Mouse (Mus musculus) embryonic facial prominence, embryonic 13.5 days (tissue): ENCODE measurements around the gene Olfr392. TPM values are rescaled to one million over a fixed set of nuclear protein-coding genes. Genes with fewer than 3 reads are reported as not detected.

Source experiments
- ATAC-seq: fragments of 200-750 bp; cut with Nextera tagmentation; 2 replicates; pipeline ENCODE4 v1.8.0; 2017; ENCODE audit warnings: low read depth; ENCODE audit not compliant: insufficient number of reproducible peaks, insufficient read depth, low FRiP score, low TSS enrichment
- H3K27ac ChIP-seq: fragments of 300-500 bp; sonication (generic); 2 replicates; pipeline ENCODE4 v1.5.1; 2015; ENCODE audit warnings: moderate library complexity, mild to moderate bottlenecking, inconsistent platforms
- H3K27me3 ChIP-seq: fragments of 300-500 bp; sonication (generic); 2 replicates; pipeline ENCODE4 v1.6.1; 2015; ENCODE audit warnings: mild to moderate bottlenecking, inconsistent platforms
- H3K36me3 ChIP-seq: fragments of 300-500 bp; sonication (generic); 2 replicates; pipeline ENCODE4 v1.6.1; 2015; ENCODE audit warnings: mild to moderate bottlenecking, inconsistent platforms
- H3K4me1 ChIP-seq: fragments of 300-500 bp; sonication (generic); 2 replicates; pipeline ENCODE4 v1.6.1; 2015; ENCODE audit warnings: inconsistent platforms
- H3K4me2 ChIP-seq: fragments of 300-500 bp; sonication (generic); 2 replicates; pipeline ENCODE4 v1.6.1; 2015; ENCODE audit warnings: moderate library complexity, mild to moderate bottlenecking, inconsistent platforms
- H3K4me3 ChIP-seq: fragments of 300-500 bp; sonication (generic); 2 replicates; pipeline ENCODE4 v1.5.1; 2015; ENCODE audit warnings: mild to moderate bottlenecking, inconsistent platforms
- H3K9ac ChIP-seq: fragments of 300-500 bp; sonication (generic); 2 replicates; pipeline ENCODE4 v1.6.1; 2015; ENCODE audit warnings: mild to moderate bottlenecking, inconsistent platforms
- H3K9me3 ChIP-seq: fragments of 300-500 bp; sonication (generic); 2 replicates; pipeline ENCODE4 v1.6.1; 2016; ENCODE audit warnings: inconsistent platforms
- WGBS: fragments of 180-500 bp; shearing (Covaris S2); methylation state at CpG from one replicate; pipeline ENCODE4 v1.1.7; 2015; ENCODE audit warnings: mixed read lengths; 5-methylcytosine and 5-hydroxymethylcytosine counted together
- polyA plus RNA-seq: library from polyadenylated mRNA; unstranded; fragments of >200 nt; fragmentation: Nextera tagmentation; extraction: Ambion mirVana; gene quantifications from 2 replicates; pipeline ENCODE4 v1.2.1, GENCODE M21; 2015

The Olfr392 gene
- not detected in 2 replicates for polyA plus RNA-seq

GRCm38 (mm10) chr11:73816949-73817348, at the start of gene Olfr392:
Olfr392 (minus strand) TSS chr11:73817049.
- H3K4me2 ChIP-seq: no peak within 1 kb of the TSS
- H3K9ac ChIP-seq: no peak within 1 kb of the TSS
- ATAC-seq: no peak
- no peak within 1 kb of the TSS for H3K27ac ChIP-seq
- no peaks in the 10 kb centered on the region for H3K4me1 ChIP-seq
- WGBS: 92% methylated on average over 1 of the region's 1 CpGs
- no peaks in the 10 kb centered on the region for H3K36me3 ChIP-seq
- no peaks in the 10 kb centered on the region for H3K9me3 ChIP-seq
- no peaks in the 10 kb centered on the region for H3K27me3 ChIP-seq
- no peak within 1 kb of the TSS for H3K4me3 ChIP-seq

- H3K27ac ChIP-seq: no peak within 1 kb of the TSS
- no peak within 1 kb of the TSS for H3K4me2 ChIP-seq
- H3K9me3 ChIP-seq: 0 out of 2 replicates have a peak, but pooled peaks cover 5% of the 10 kb centered on the region
- H3K4me1 ChIP-seq: no peaks in the 10 kb centered on the region
- no peak within 1 kb of the TSS for H3K4me3 ChIP-seq
- H3K27me3 ChIP-seq: no peaks in the 10 kb centered on the region
- H3K36me3 ChIP-seq: no peaks in the 10 kb centered on the region
- no peak for ATAC-seq
- H3K9ac ChIP-seq: no peak within 1 kb of the TSS
Observed at GRCm38 (mm10) chr11:73851354-73851753, 34.5 kb upstream of the Olfr392 start, which contains the start of gene Olfr393. Olfr393 (minus strand) TSS chr11:73851454.

GRCm38 (mm10) chr11:73802952-73803351, 13.9 kb downstream of the Olfr392 start, which contains the start of gene Olfr391-ps:
Olfr391-ps (minus strand) TSS chr11:73803052.
- H3K4me1 ChIP-seq: no peaks in the 10 kb centered on the region
- H3K4me2 ChIP-seq: no peak within 1 kb of the TSS
- no peaks in the 10 kb centered on the region for H3K36me3 ChIP-seq
- H3K4me3 ChIP-seq: no peak within 1 kb of the TSS
- H3K27ac ChIP-seq: no peak within 1 kb of the TSS
- WGBS: 26% methylated on average over 1 of the region's 1 CpGs
- no peaks in the 10 kb centered on the region for H3K9me3 ChIP-seq
- H3K27me3 ChIP-seq: no peaks in the 10 kb centered on the region
- ATAC-seq: no peak
- H3K9ac ChIP-seq: no peak within 1 kb of the TSS

- Histone ChIP-seq H3K9me3 (no peaks in the 10 kb centered on the region), H3K4me3 (no peak within 1 kb of the TSS), H3K9ac (no peak within 1 kb of the TSS), H3K4me1 (no peaks in the 10 kb centered on the region), H3K4me2 (no peak within 1 kb of the TSS), H3K36me3 (no peaks in the 10 kb centered on the region), H3K27me3 (no peaks in the 10 kb centered on the region), H3K27ac (no peak within 1 kb of the TSS)
- ATAC-seq: no peak
- 71% methylated on average over 1 of the region's 1 CpGs for WGBS
Observed at GRCm38 (mm10) chr11:73782664-73783063, 34.2 kb downstream of the Olfr392 start, which contains the start of gene Olfr390. Olfr390 (plus strand) TSS chr11:73782964.

GRCm38 (mm10) chr11:73780613-73781012, 36.2 kb downstream of the Olfr392 start, which contains the start of gene Olfr389:
Olfr389 (minus strand) TSS chr11:73780713.
- Histone ChIP-seq H3K9ac (no peak within 1 kb of the TSS), H3K36me3 (no peaks in the 10 kb centered on the region), H3K4me1 (no peaks in the 10 kb centered on the region), H3K27ac (no peak within 1 kb of the TSS), H3K4me2 (no peak within 1 kb of the TSS), H3K9me3 (no peaks in the 10 kb centered on the region), H3K27me3 (no peaks in the 10 kb centered on the region), H3K4me3 (no peak within 1 kb of the TSS)
- no peak for ATAC-seq
- 86% methylated on average over 1 of the region's 1 CpGs for WGBS

Other genes starting within 250 kb of the Olfr392 start
- gene Olfr385, start 224.0 kb downstream of the Olfr392 start, polyA plus RNA-seq: not detected in 2 replicates
- gene Olfr384, start 218.5 kb downstream of the Olfr392 start, polyA plus RNA-seq: not detected in 2 replicates
- not detected in 2 replicates for gene Zfp735, start 128.3 kb downstream of the Olfr392 start, polyA plus RNA-seq
- not detected in 2 replicates for gene Olfr389, start 36.3 kb downstream of the Olfr392 start, polyA plus RNA-seq
- not detected in 2 replicates for gene Olfr390, start 34.1 kb downstream of the Olfr392 start, polyA plus RNA-seq
- gene Olfr391-ps, start 14.0 kb downstream of the Olfr392 start, polyA plus RNA-seq: not detected in 2 replicates
- not detected in 2 replicates for gene Olfr393, start 34.4 kb upstream of the Olfr392 start, polyA plus RNA-seq
- not detected in 2 replicates for gene Olfr394, start 73.7 kb upstream of the Olfr392 start, polyA plus RNA-seq
- gene Olfr395, start 92.2 kb upstream of the Olfr392 start, polyA plus RNA-seq: not detected in 2 replicates
- 0.14 TPM in 1 of 2 replicates, not detected in the other for gene Olfr23, start 119.6 kb upstream of the Olfr392 start, polyA plus RNA-seq
- gene Olfr397, start 143.8 kb upstream of the Olfr392 start, polyA plus RNA-seq: not detected in 2 replicates
- gene Olfr398, start 173.4 kb upstream of the Olfr392 start, polyA plus RNA-seq: not detected in 2 replicates
- not detected in 2 replicates for gene Olfr139, start 239.5 kb upstream of the Olfr392 start, polyA plus RNA-seq
- gene Olfr399, start 239.6 kb upstream of the Olfr392 start, polyA plus RNA-seq: 0.15 TPM in 1 of 2 replicates, not detected in the other